Mouse (Mus musculus) 416B (cell line): Measurements from ENCODE around the gene Fignl2.
A peak's percentile ranks its signal among the peaks of the same experiment; 100 is the strongest.

ENCODE experiments used
- DNase-seq: peaks from one replicate; pipeline ENCODE4 v3.0.0; 2011; ENCODE audit warnings: low read depth

The Fignl2 gene

GRCm38 (mm10) chr15:101092829-101093648, 14.7 kb upstream of the Fignl2 start:
- DNase-seq: no peak

- DNase-seq: no peak
Measured at GRCm38 (mm10) chr15:101092121-101092828, 13.9 kb upstream of the Fignl2 start.

GRCm38 (mm10) chr15:101091551-101091950, 13.2 kb upstream of the Fignl2 start:
- no peak for DNase-seq

- no peak for DNase-seq
Measured at GRCm38 (mm10) chr15:101088291-101088690, 9.9 kb upstream of the Fignl2 start.

GRCm38 (mm10) chr15:101086956-101087355, 8.6 kb upstream of the Fignl2 start:
- DNase-seq: peak; percentile 46

- DNase-seq: no peak
Measured at GRCm38 (mm10) chr15:101086451-101086850, 8.1 kb upstream of the Fignl2 start.

GRCm38 (mm10) chr15:101084499-101084898, 6.1 kb upstream of the Fignl2 start:
- peak; percentile 7 for DNase-seq

- no peak for DNase-seq
Measured at GRCm38 (mm10) chr15:101082236-101082635, 3.9 kb upstream of the Fignl2 start.

GRCm38 (mm10) chr15:101081035-101081548, 2.7 kb upstream of the Fignl2 start:
- DNase-seq: no peak

- no peak for DNase-seq
Measured at GRCm38 (mm10) chr15:101080031-101080520, 1.7 kb upstream of the Fignl2 start.

- DNase-seq: no peak
Measured at GRCm38 (mm10) chr15:101078731-101079156, 377 bp upstream of the Fignl2 start.

- no peak for DNase-seq
Measured at GRCm38 (mm10) chr15:101077001-101077812, 1.2 kb downstream of the Fignl2 start.

GRCm38 (mm10) chr15:101076071-101077000, 2.0 kb downstream of the Fignl2 start:
- no peak for DNase-seq

GRCm38 (mm10) chr15:101075656-101076055, 2.7 kb downstream of the Fignl2 start:
- no peak for DNase-seq

GRCm38 (mm10) chr15:101075150-101075549, 3.2 kb downstream of the Fignl2 start:
- DNase-seq: no peak

- no peak for DNase-seq
Measured at GRCm38 (mm10) chr15:101074067-101074466, 4.3 kb downstream of the Fignl2 start.

GRCm38 (mm10) chr15:101072736-101073135, 5.6 kb downstream of the Fignl2 start:
- no peak for DNase-seq

- DNase-seq: no peak
Measured at GRCm38 (mm10) chr15:101070762-101071161, 7.6 kb downstream of the Fignl2 start.

- no peak for DNase-seq
Measured at GRCm38 (mm10) chr15:101069641-101070190, 8.7 kb downstream of the Fignl2 start.

- no peak for DNase-seq
Measured at GRCm38 (mm10) chr15:101068671-101069070, 9.7 kb downstream of the Fignl2 start.

- no peak for DNase-seq
Measured at GRCm38 (mm10) chr15:101068029-101068428, 10.3 kb downstream of the Fignl2 start.
